Comparison of ENCODE assay signal across 18 mouse cellular contexts in genomic region chr4:97805255-97805654, GRCm38 (mm10). TPM values are rescaled to one million over a fixed set of nuclear protein-coding genes. Genes with fewer than 3 reads are reported as not detected.
DNase-seq lines count a peak whose midpoint lies in the region; ATAC-seq and TF ChIP-seq lines count a peak whose summit lies in the region.
"Had no signal": no experiment of that assay in that cellular context is flagged by ENCODE, and none has a peak within 500 bp of the region (broad histone marks: within the 10 kb centered on the region; RNA-seq: fewer than 3 reads in every experiment).

No protein-coding gene starts in this region.

- 11% methylated on average over 2 of the region's 2 CpGs for WGBS in heart, embryonic 15.5 days
- 55% methylated on average over 2 of the region's 2 CpGs for WGBS in liver, postnatal 0 days (ENCODE audit: insufficient replicate concordance)
- WGBS in liver, embryonic 11.5 days: 62% methylated on average over 2 of the region's 2 CpGs
- 10% methylated on average over 2 of the region's 2 CpGs for WGBS in forebrain, embryonic 15.5 days

- H3K4me3 ChIP-seq in heart, embryonic 15.5 days: no peak overlapping the region
- H3K4me3 ChIP-seq in liver, postnatal 0 days (ENCODE audit: low read depth, low read length): no peak overlapping the region
- H3K4me3 ChIP-seq in liver, embryonic 11.5 days (ENCODE audit: low read depth, low read length): no peak overlapping the region
- no peak overlapping the region for H3K4me3 ChIP-seq in forebrain, embryonic 15.5 days
- H3K4me3 ChIP-seq: embryonic facial prominence, embryonic 13.5 days; midbrain, embryonic 13.5 days had no signal

- no peak overlapping the region for H3K4me2 ChIP-seq in heart, embryonic 15.5 days
- no peak overlapping the region for H3K4me2 ChIP-seq in liver, postnatal 0 days (ENCODE audit: low read depth, low read length)
- no peak overlapping the region for H3K4me2 ChIP-seq in liver, embryonic 11.5 days
- H3K4me2 ChIP-seq in forebrain, embryonic 15.5 days (replicated peaks): no peak overlapping the region
- H3K4me2 ChIP-seq: embryonic facial prominence, embryonic 13.5 days; midbrain, embryonic 13.5 days had no signal

- peak; percentile 28 for DNase-seq in adrenal gland, postnatal 10 days
- DNase-seq in adrenal gland, postnatal 36 days: no peak
- no peak for DNase-seq in heart, postnatal 25 days (ENCODE audit: low spot score)
- DNase-seq in liver, postnatal 0 days: no peak
- no peak for DNase-seq in liver, embryonic 11.5 days (ENCODE audit: low spot score)
- no peak for DNase-seq in gastrocnemius, adult 18-20 months (ENCODE audit: low spot score)
- DNase-seq: gastrocnemius, postnatal 25 days; liver; right cerebral cortex, postnatal 4 days; thymus, postnatal 14 days had no signal

- TF ChIP-seq CTCF in liver, postnatal 0 days (IDR thresholded peaks at IDR 0.05; ENCODE audit: low read depth): no peak

- no peaks in the 10 kb centered on the region for H3K9me3 ChIP-seq in heart, embryonic 15.5 days (replicated peaks)
- no peaks in the 10 kb centered on the region for H3K9me3 ChIP-seq in liver, postnatal 0 days (ENCODE audit: low read length)
- H3K9me3 ChIP-seq in liver, embryonic 11.5 days (ENCODE audit: control insufficient read depth, low read length): no peaks in the 10 kb centered on the region
- H3K9me3 ChIP-seq in forebrain, embryonic 15.5 days: no peaks in the 10 kb centered on the region
- H3K9me3 ChIP-seq: midbrain, embryonic 13.5 days had no signal

- H3K9ac ChIP-seq in heart, embryonic 15.5 days: no peak overlapping the region
- no peak overlapping the region for H3K9ac ChIP-seq in liver, postnatal 0 days (replicated peaks)
- H3K9ac ChIP-seq in liver, embryonic 11.5 days (ENCODE audit: low read depth, low read length): no peak overlapping the region
- no peak overlapping the region for H3K9ac ChIP-seq in forebrain, embryonic 15.5 days (replicated peaks)
- H3K9ac ChIP-seq: embryonic facial prominence, embryonic 13.5 days; midbrain, embryonic 13.5 days had no signal

- H3K36me3 ChIP-seq in heart, embryonic 15.5 days: peaks cover 11% of the 10 kb centered on the region
- no peaks in the 10 kb centered on the region for H3K36me3 ChIP-seq in liver, postnatal 0 days (replicated peaks; ENCODE audit: insufficient read depth, low read length)
- H3K36me3 ChIP-seq in liver, embryonic 11.5 days (ENCODE audit: control insufficient read depth, insufficient read depth, low read length): 0 out of 2 replicates have a peak, but pooled peaks cover 2% of the 10 kb centered on the region
- H3K36me3 ChIP-seq in forebrain, embryonic 15.5 days: 0 out of 2 replicates have a peak, but pooled peaks cover 3% of the 10 kb centered on the region

- no peaks in the 10 kb centered on the region for H3K27me3 ChIP-seq in heart, embryonic 15.5 days
- H3K27me3 ChIP-seq in liver, postnatal 0 days (ENCODE audit: insufficient read depth, low read length): no peaks in the 10 kb centered on the region
- no peaks in the 10 kb centered on the region for H3K27me3 ChIP-seq in liver, embryonic 11.5 days (replicated peaks; ENCODE audit: control insufficient read depth, insufficient read depth, low read length)
- no peaks in the 10 kb centered on the region for H3K27me3 ChIP-seq in forebrain, embryonic 15.5 days
- H3K27me3 ChIP-seq: embryonic facial prominence, embryonic 13.5 days had no signal

- 0 out of 2 replicates have a peak overlapping the region, but pooled peaks have one; percentile 8 for H3K27ac ChIP-seq in heart, embryonic 15.5 days
- 0 out of 2 replicates have a peak overlapping the region, but pooled peaks have one; percentile 18 for H3K27ac ChIP-seq in liver, postnatal 0 days (ENCODE audit: low read depth)
- H3K27ac ChIP-seq in liver, embryonic 11.5 days (ENCODE audit: low read depth, low read length): no peak overlapping the region
- peak overlapping the region; percentile 36; the same call in 1 of the 2 replicates for H3K27ac ChIP-seq in forebrain, embryonic 15.5 days (replicated peaks)
- H3K27ac ChIP-seq: embryonic facial prominence, embryonic 13.5 days; kidney, postnatal 0 days; macrophage; midbrain, embryonic 13.5 days had no signal

- H3K4me1 ChIP-seq in heart, embryonic 15.5 days (replicated peaks): peaks cover 24% of the 10 kb centered on the region
- H3K4me1 ChIP-seq in liver, postnatal 0 days (ENCODE audit: insufficient read depth): peaks cover 26% of the 10 kb centered on the region
- H3K4me1 ChIP-seq in liver, embryonic 11.5 days (replicated peaks; ENCODE audit: control insufficient read depth, insufficient read depth, low read length): peaks cover 3% of the 10 kb centered on the region; the same call in 1 of the 2 replicates
- peaks cover 46% of the 10 kb centered on the region for H3K4me1 ChIP-seq in forebrain, embryonic 15.5 days

- intact Hi-C loops in heart, postnatal 25 days (cut with DNase I): no loop called here

- TF ChIP-seq EP300 in liver, postnatal 0 days (IDR thresholded peaks at IDR 0.05; ENCODE audit: low read depth): no peak

- ATAC-seq in heart, embryonic 15.5 days (replicated peaks; ENCODE audit: insufficient number of reproducible peaks, insufficient read depth, low FRiP score, low read depth): no peak
- ATAC-seq in liver, postnatal 0 days: no peak
- ATAC-seq in liver, embryonic 11.5 days (replicated peaks; ENCODE audit: low FRiP score): no peak
- ATAC-seq in forebrain, embryonic 15.5 days (replicated peaks): peak; percentile 59; the same call in 1 of the 2 replicates
- ATAC-seq: inflammation-experienced regulatory T-cells, adult 6 months; midbrain, embryonic 13.5 days had no signal

RNA-seq across cellular contexts. Expression of gene E130114P18Rik, which starts 27.4 kb away (rescaled TPM):
- total RNA-seq in adrenal gland, postnatal 10 days (2021): under 1 TPM; 0.48 to 0.69 TPM
- total RNA-seq in adrenal gland, postnatal 36 days (2021): not detected
- polyA plus RNA-seq in heart, embryonic 15.5 days (2015; fragmentation: Nextera tagmentation; extraction: Ambion mirVana): 0.25 and 0.30 TPM in 2 replicates
- total RNA-seq in heart, postnatal 25 days (2021): not detected
- not detected in 2 replicates for polyA plus RNA-seq in liver, postnatal 0 days (2015; fragmentation: Nextera tagmentation; extraction: Ambion mirVana)
- polyA plus RNA-seq in liver, embryonic 11.5 days (2014; fragmentation: Nextera tagmentation; extraction: Ambion mirVana): 0.60 and 0.68 TPM in 2 replicates
- polyA plus RNA-seq in forebrain, embryonic 15.5 days (2015; fragmentation: Nextera tagmentation; extraction: Ambion mirVana): 39.8 and 45.7 TPM in 2 replicates
- under 1 TPM in 1 of 2 experiments, not detected in 1; 0.21 TPM for total RNA-seq in gastrocnemius, adult 18-20 months (2021)
- total RNA-seq: common myeloid progenitor, adult 5-6 weeks had no signal
- polyA plus RNA-seq: inflammation-experienced regulatory T-cells, adult 6 months; macrophage had no signal

RNA-seq across cellular contexts. Expression of gene Nfia, which starts 32.7 kb away (rescaled TPM):
- total RNA-seq in adrenal gland, postnatal 10 days (2021): 100 to 1,000 TPM; 212 to 228 TPM
- total RNA-seq in adrenal gland, postnatal 36 days (2021): 100 to 1,000 TPM; 124 to 204 TPM
- 46.8 and 47.9 TPM in 2 replicates for polyA plus RNA-seq in heart, embryonic 15.5 days (2015; fragmentation: Nextera tagmentation; extraction: Ambion mirVana)
- 100 to 1,000 TPM; 134 to 149 TPM for total RNA-seq in heart, postnatal 25 days (2021)
- 9.9 TPM in 2 replicates for polyA plus RNA-seq in liver, postnatal 0 days (2015; fragmentation: Nextera tagmentation; extraction: Ambion mirVana)
- 8.7 and 11.3 TPM in 2 replicates for polyA plus RNA-seq in liver, embryonic 11.5 days (2014; fragmentation: Nextera tagmentation; extraction: Ambion mirVana)
- 98.3 and 101 TPM in 2 replicates for polyA plus RNA-seq in forebrain, embryonic 15.5 days (2015; fragmentation: Nextera tagmentation; extraction: Ambion mirVana)
- total RNA-seq in gastrocnemius, adult 18-20 months (2021): 10 to 100 TPM; 56.3 to 56.9 TPM
